Mouse (Mus musculus): ENCODE measurements around the gene Tas2r144. TPM values are rescaled to one million over a fixed set of nuclear protein-coding genes. Genes with fewer than 3 reads are reported as not detected.

The Tas2r144 gene
- not detected in 2 replicates for total RNA-seq (2014; rRNA removed)
- polyA plus RNA-seq (2012; rRNA removed): not detected in 2 replicates

DNA sequence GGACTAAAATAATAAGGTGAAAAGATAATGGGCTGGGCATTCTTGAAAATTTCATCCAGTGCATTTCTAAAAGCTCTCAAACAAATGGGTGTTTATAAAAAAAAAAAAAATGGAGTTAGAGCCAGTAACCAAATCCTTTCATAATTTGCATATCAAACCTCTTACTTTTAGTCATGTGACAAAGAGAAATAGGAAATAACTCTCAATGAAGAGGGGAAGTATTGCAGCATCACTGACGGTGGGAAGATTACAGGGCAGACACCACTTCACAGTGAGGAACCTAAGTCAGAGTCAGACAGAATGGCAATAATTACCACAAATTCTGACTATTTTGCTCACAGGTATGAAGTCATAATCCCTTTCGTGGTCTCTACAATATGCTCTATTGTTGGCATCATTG lies at the start of gene Tas2r144:
Tas2r144 (plus strand) TSS at position 301 of the 400 bp plus-strand sequence.
- Histone ChIP-seq H3K4me3 (ENCODE audit: insufficient read depth, low read depth, low read length) (no peak within 1 kb of the TSS), H3K9ac (ENCODE audit: low read depth, low read length) (no peak within 1 kb of the TSS), H3K79me2 (ENCODE audit: control insufficient read depth, insufficient read depth, low read length) (no peaks in the 10 kb centered on the region), H3K27ac (replicated peaks; ENCODE audit: insufficient read depth, low read depth, low read length) (no peak within 1 kb of the TSS), H3K27me3 (ENCODE audit: control insufficient read depth, insufficient read depth, low read length) (no peaks in the 10 kb centered on the region), H3K4me1 (ENCODE audit: control insufficient read depth, insufficient read depth, low read length) (no peaks in the 10 kb centered on the region), H3K36me3 (ENCODE audit: control insufficient read depth, insufficient read depth, low read length) (no peaks in the 10 kb centered on the region)
- WGBS: 83% methylated on average over 2 of the region's 2 CpGs
- no peak for DNase-seq (ENCODE audit: extremely low read depth, low read depth, low spot score)
- TF ChIP-seq CTCF (IDR thresholded peaks at IDR 0.05; ENCODE audit: low read depth, low read length): no peak
- TF ChIP-seq POLR2A (IDR thresholded peaks at IDR 0.05; ENCODE audit: extremely low read depth, insufficient read depth, low read length): no peak

DNA sequence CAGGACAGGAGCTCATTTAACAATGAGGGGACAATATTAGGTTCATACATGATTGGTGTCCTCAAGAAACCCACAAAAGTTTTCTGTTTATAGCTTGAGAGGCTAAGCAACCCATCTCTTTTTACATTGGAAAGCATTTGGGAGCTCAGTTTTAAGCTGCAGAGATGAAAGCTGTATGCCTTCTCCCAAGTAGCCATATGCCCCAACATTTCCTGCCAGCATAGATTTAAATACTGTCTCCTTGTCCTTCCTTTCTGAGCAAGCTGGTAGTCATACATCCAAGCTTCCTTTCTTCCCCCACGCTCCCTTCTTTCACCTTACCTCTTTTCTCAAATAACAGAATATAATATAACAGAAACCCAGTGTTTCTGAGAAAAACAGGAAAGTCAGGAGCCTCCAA lies 32.7 kb upstream of the Tas2r144 start:
- Histone ChIP-seq H3K9ac (ENCODE audit: low read depth, low read length) (no peak overlapping the region), H3K79me2 (ENCODE audit: control insufficient read depth, insufficient read depth, low read length) (no peaks in the 10 kb centered on the region), H3K4me3 (ENCODE audit: insufficient read depth, low read depth, low read length) (no peak overlapping the region), H3K27ac (replicated peaks; ENCODE audit: insufficient read depth, low read depth, low read length) (no peak overlapping the region), H3K36me3 (ENCODE audit: control insufficient read depth, insufficient read depth, low read length) (no peaks in the 10 kb centered on the region), H3K27me3 (ENCODE audit: control insufficient read depth, insufficient read depth, low read length) (no peaks in the 10 kb centered on the region), H3K4me1 (ENCODE audit: control insufficient read depth, insufficient read depth, low read length) (no peaks in the 10 kb centered on the region)
- TF ChIP-seq CTCF (IDR thresholded peaks at IDR 0.05; ENCODE audit: low read depth, low read length): no peak
- DNase-seq (ENCODE audit: extremely low read depth, low read depth, low spot score): no peak
- 81% methylated on average over 1 of the region's 1 CpGs for WGBS

- no peaks in the 10 kb centered on the region for H3K36me3 ChIP-seq (ENCODE audit: control insufficient read depth, insufficient read depth, low read length)
- no peaks in the 10 kb centered on the region for H3K79me2 ChIP-seq (ENCODE audit: control insufficient read depth, insufficient read depth, low read length)
- 52% methylated on average over 3 of the region's 3 CpGs for WGBS
- TF ChIP-seq CTCF (IDR thresholded peaks at IDR 0.05; ENCODE audit: low read depth, low read length): peak; percentile 5; the same call in 1 of the 2 replicates
- TF ChIP-seq POLR2A (IDR thresholded peaks at IDR 0.05; ENCODE audit: extremely low read depth, insufficient read depth, low read length): no peak
- H3K9ac ChIP-seq (ENCODE audit: low read depth, low read length): no peak overlapping the region
- H3K4me3 ChIP-seq (ENCODE audit: insufficient read depth, low read depth, low read length): no peak overlapping the region
- H3K4me1 ChIP-seq (ENCODE audit: control insufficient read depth, insufficient read depth, low read length): no peaks in the 10 kb centered on the region
- no peak overlapping the region for H3K27ac ChIP-seq (replicated peaks; ENCODE audit: insufficient read depth, low read depth, low read length)
- no peaks in the 10 kb centered on the region for H3K27me3 ChIP-seq (ENCODE audit: control insufficient read depth, insufficient read depth, low read length)
- DNase-seq (ENCODE audit: extremely low read depth, low read depth, low spot score): no peak
Measured at GRCm38 (mm10) chr6:42186230-42186629, 28.9 kb upstream of the Tas2r144 start.

- H3K27ac ChIP-seq (replicated peaks; ENCODE audit: insufficient read depth, low read depth, low read length): no peak overlapping the region
- WGBS: 32% methylated on average over 3 of the region's 3 CpGs
- no peak overlapping the region for H3K9ac ChIP-seq (ENCODE audit: low read depth, low read length)
- H3K4me1 ChIP-seq (ENCODE audit: control insufficient read depth, insufficient read depth, low read length): no peaks in the 10 kb centered on the region
- peak; percentile 5 for DNase-seq (ENCODE audit: extremely low read depth, low read depth, low spot score)
- no peaks in the 10 kb centered on the region for H3K27me3 ChIP-seq (ENCODE audit: control insufficient read depth, insufficient read depth, low read length)
- TF ChIP-seq CTCF (IDR thresholded peaks at IDR 0.05; ENCODE audit: low read depth, low read length): no peak
- no peak for TF ChIP-seq POLR2A (IDR thresholded peaks at IDR 0.05; ENCODE audit: extremely low read depth, insufficient read depth, low read length)
- no peak overlapping the region for H3K4me3 ChIP-seq (ENCODE audit: insufficient read depth, low read depth, low read length)
- H3K79me2 ChIP-seq (ENCODE audit: control insufficient read depth, insufficient read depth, low read length): no peaks in the 10 kb centered on the region
- H3K36me3 ChIP-seq (ENCODE audit: control insufficient read depth, insufficient read depth, low read length): no peaks in the 10 kb centered on the region
Measured at GRCm38 (mm10) chr6:42197710-42198109, 17.4 kb upstream of the Tas2r144 start.

DNA sequence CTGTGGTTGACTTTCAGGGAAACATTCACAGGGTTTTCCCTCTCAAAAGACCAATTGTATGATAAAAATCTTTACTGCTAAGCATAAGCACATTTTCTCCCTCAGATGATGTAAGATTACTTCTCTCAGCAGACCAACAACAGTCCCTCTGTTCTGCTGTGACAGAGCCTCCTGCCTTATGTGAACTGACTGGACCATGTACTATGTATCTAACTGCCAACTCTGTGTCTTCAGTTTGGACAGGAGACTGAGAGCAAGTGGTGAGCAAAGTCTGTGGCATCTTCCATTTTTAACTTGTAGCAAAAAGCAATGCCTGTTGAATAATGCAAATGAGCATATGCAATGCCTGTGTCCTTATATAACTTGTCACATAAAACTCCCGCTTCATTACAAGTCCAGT lies 15.6 kb upstream of the Tas2r144 start:
- Histone ChIP-seq H3K27ac (replicated peaks; ENCODE audit: insufficient read depth, low read depth, low read length) (no peak overlapping the region), H3K4me1 (ENCODE audit: control insufficient read depth, insufficient read depth, low read length) (no peaks in the 10 kb centered on the region), H3K9ac (ENCODE audit: low read depth, low read length) (no peak overlapping the region), H3K27me3 (ENCODE audit: control insufficient read depth, insufficient read depth, low read length) (no peaks in the 10 kb centered on the region), H3K36me3 (ENCODE audit: control insufficient read depth, insufficient read depth, low read length) (no peaks in the 10 kb centered on the region), H3K79me2 (ENCODE audit: control insufficient read depth, insufficient read depth, low read length) (no peaks in the 10 kb centered on the region), H3K4me3 (ENCODE audit: insufficient read depth, low read depth, low read length) (no peak overlapping the region)
- 89% methylated on average over 1 of the region's 1 CpGs for WGBS
- no peak for DNase-seq (ENCODE audit: extremely low read depth, low read depth, low spot score)
- TF ChIP-seq POLR2A (IDR thresholded peaks at IDR 0.05; ENCODE audit: extremely low read depth, insufficient read depth, low read length) (no peak), CTCF (IDR thresholded peaks at IDR 0.05; ENCODE audit: low read depth, low read length) (no peak)

- Histone ChIP-seq H3K27me3 (ENCODE audit: control insufficient read depth, insufficient read depth, low read length) (no peaks in the 10 kb centered on the region), H3K79me2 (ENCODE audit: control insufficient read depth, insufficient read depth, low read length) (no peaks in the 10 kb centered on the region), H3K36me3 (ENCODE audit: control insufficient read depth, insufficient read depth, low read length) (no peaks in the 10 kb centered on the region), H3K4me3 (ENCODE audit: insufficient read depth, low read depth, low read length) (no peak overlapping the region), H3K4me1 (ENCODE audit: control insufficient read depth, insufficient read depth, low read length) (peaks cover 5% of the 10 kb centered on the region), H3K9ac (ENCODE audit: low read depth, low read length) (no peak overlapping the region), H3K27ac (replicated peaks; ENCODE audit: insufficient read depth, low read depth, low read length) (no peak overlapping the region)
- TF ChIP-seq POLR2A (IDR thresholded peaks at IDR 0.05; ENCODE audit: extremely low read depth, insufficient read depth, low read length): no peak
- no peak for TF ChIP-seq CTCF (IDR thresholded peaks at IDR 0.05; ENCODE audit: low read depth, low read length)
- DNase-seq (ENCODE audit: extremely low read depth, low read depth, low spot score): peak; percentile 95
- 19% methylated on average over 3 of the region's 3 CpGs for WGBS
Measured at GRCm38 (mm10) chr6:42222286-42222685, 7.2 kb downstream of the Tas2r144 start.

All from liver, adult 2 months (tissue).